Mouse (Mus musculus) embryonic facial prominence, embryonic 14.5 days (tissue): ENCODE measurements around the gene Smarcd2. TPM values are rescaled to one million over a fixed set of nuclear protein-coding genes. Genes with fewer than 3 reads are reported as not detected.
A peak's percentile ranks its signal among the peaks of the same experiment; 100 is the strongest.

Experiments used
- ATAC-seq: fragments of 200-750 bp; cut with Nextera tagmentation; 2 replicates; pipeline ENCODE4 v1.8.0; 2017; ENCODE audit warnings: low read depth, moderate number of reproducible peaks, moderate TSS enrichment
- DNase-seq: peaks from one replicate; pipeline ENCODE4 v3.0.0-alpha.2; 2015; ENCODE audit warnings: low spot score
- H3K27ac ChIP-seq: fragments of 300-500 bp; sonication (generic); replicated peaks from 2 replicates; pipeline ENCODE4 v1.5.1; 2014; ENCODE audit warnings: low read depth, mild to moderate bottlenecking, low read length, moderate library complexity
- H3K27me3 ChIP-seq: fragments of 300-500 bp; sonication (generic); replicated peaks from 2 replicates; pipeline ENCODE4 v1.6.1; 2014; ENCODE audit warnings: low read length; ENCODE audit not compliant: control insufficient read depth, insufficient read depth
- H3K36me3 ChIP-seq: fragments of 300-500 bp; sonication (generic); 2 replicates; pipeline ENCODE4 v1.6.1; 2014; ENCODE audit warnings: low read length, mixed read lengths; ENCODE audit not compliant: control insufficient read depth, insufficient read depth
- H3K4me1 ChIP-seq: fragments of 300-500 bp; sonication (generic); 2 replicates; pipeline ENCODE4 v1.6.1; 2014; ENCODE audit warnings: antibody characterized with exemption, low read length; ENCODE audit not compliant: control insufficient read depth, insufficient read depth
- H3K4me2 ChIP-seq: fragments of 300-500 bp; sonication (generic); 2 replicates; pipeline ENCODE4 v1.6.1; 2014; ENCODE audit warnings: low read depth, mild to moderate bottlenecking, low read length, moderate library complexity, mixed read lengths
- H3K4me3 ChIP-seq: fragments of 300-500 bp; sonication (generic); 2 replicates; pipeline ENCODE4 v1.5.1; 2014; ENCODE audit warnings: low read depth, mild to moderate bottlenecking, low read length
- H3K9ac ChIP-seq: fragments of 300-500 bp; sonication (generic); 2 replicates; pipeline ENCODE4 v1.6.1; 2014; ENCODE audit warnings: low read depth, mild to moderate bottlenecking, low read length, moderate library complexity, mixed read lengths
- H3K9me3 ChIP-seq: fragments of 300-500 bp; sonication (generic); 2 replicates; pipeline ENCODE4 v1.6.1; 2016; ENCODE audit warnings: low read length; ENCODE audit not compliant: control insufficient read depth
- WGBS: fragments of 180-500 bp; shearing (Covaris S2); extraction: QIAGEN DNeasy Blood & Tissue Kit; methylation state at CpG from one replicate; pipeline ENCODE4 v1.1.7; 2014; 5-methylcytosine and 5-hydroxymethylcytosine counted together
- polyA plus RNA-seq: library from polyadenylated mRNA; unstranded; fragments of >200 nt; fragmentation: Nextera tagmentation; extraction: Ambion mirVana; gene quantifications from 2 replicates; pipeline ENCODE4 v1.2.1, GENCODE M21; 2014

Gene Smarcd2
- 87.6 and 102 TPM in 2 replicates for polyA plus RNA-seq

GRCm38 (mm10) chr11:106272644-106273310 lies at the start of gene Smarcd2:
Smarcd2 (minus strand) TSS chr11:106272972.
- Histone ChIP-seq H3K9me3 (no peaks in the 10 kb centered on the region), H3K4me3 (peak within 1 kb of the TSS; percentile 98), H3K27ac (peak within 1 kb of the TSS; percentile 95), H3K9ac (peak within 1 kb of the TSS; percentile 99), H3K27me3 (no peaks in the 10 kb centered on the region), H3K4me2 (peak within 1 kb of the TSS; percentile 80), H3K36me3 (0 out of 2 replicates have a peak, but pooled peaks cover 6% of the 10 kb centered on the region), H3K4me1 (peaks cover 41% of the 10 kb centered on the region)
- DNase-seq (peak; percentile 100), ATAC-seq (peak; percentile 93)
- 0% methylated on average over 38 of the region's 72 CpGs for WGBS

GRCm38 (mm10) chr11:106318406-106319366 lies 45.9 kb upstream of the Smarcd2 start:
- no peak overlapping the region; the same call in 1 of the 2 replicates for H3K27ac ChIP-seq
- no peaks in the 10 kb centered on the region for H3K27me3 ChIP-seq
- H3K4me3 ChIP-seq, result no peak overlapping the region
- H3K36me3 ChIP-seq, result no peaks in the 10 kb centered on the region
- 61% methylated on average over 21 of the region's 21 CpGs for WGBS
- ATAC-seq (no peak), DNase-seq (no peak)
- H3K9me3 ChIP-seq, result no peaks in the 10 kb centered on the region
- H3K4me1 ChIP-seq, result peaks cover 23% of the 10 kb centered on the region
- H3K9ac ChIP-seq, result no peak overlapping the region
- no peak overlapping the region for H3K4me2 ChIP-seq

GRCm38 (mm10) chr11:106317801-106318200 lies 45.0 kb upstream of the Smarcd2 start:
- no peaks in the 10 kb centered on the region for H3K36me3 ChIP-seq
- DNase-seq, result no peak
- no peaks in the 10 kb centered on the region for H3K9me3 ChIP-seq
- no peak overlapping the region for H3K4me2 ChIP-seq
- H3K27me3 ChIP-seq, result no peaks in the 10 kb centered on the region
- no peak overlapping the region for H3K9ac ChIP-seq
- H3K27ac ChIP-seq, result no peak overlapping the region
- no peak for ATAC-seq
- H3K4me1 ChIP-seq, result peaks cover 26% of the 10 kb centered on the region
- 74% methylated on average over 7 of the region's 7 CpGs for WGBS
- no peak overlapping the region for H3K4me3 ChIP-seq

GRCm38 (mm10) chr11:106316416-106316815 lies 43.6 kb upstream of the Smarcd2 start:
- no peak for ATAC-seq
- 50% methylated on average over 1 of the region's 1 CpGs for WGBS
- no peak overlapping the region for H3K9ac ChIP-seq
- H3K27me3 ChIP-seq, result no peaks in the 10 kb centered on the region
- H3K4me2 ChIP-seq, result no peak overlapping the region
- no peaks in the 10 kb centered on the region for H3K9me3 ChIP-seq
- H3K36me3 ChIP-seq, result no peaks in the 10 kb centered on the region
- no peak overlapping the region for H3K4me3 ChIP-seq
- no peak for DNase-seq
- peaks cover 26% of the 10 kb centered on the region for H3K4me1 ChIP-seq
- H3K27ac ChIP-seq, result no peak overlapping the region

GRCm38 (mm10) chr11:106314333-106314812 lies 41.6 kb upstream of the Smarcd2 start, which contains the start of gene Cd79b:
Cd79b (minus strand) TSS chr11:106314762.
- H3K27me3 ChIP-seq, result no peaks in the 10 kb centered on the region
- H3K4me1 ChIP-seq, result peaks cover 26% of the 10 kb centered on the region
- H3K9me3 ChIP-seq, result no peaks in the 10 kb centered on the region
- no peak within 1 kb of the TSS for H3K9ac ChIP-seq
- H3K4me3 ChIP-seq, result no peak within 1 kb of the TSS
- ATAC-seq (no peak), DNase-seq (no peak)
- WGBS, result 47% methylated on average over 8 of the region's 9 CpGs
- no peak within 1 kb of the TSS for H3K4me2 ChIP-seq
- H3K27ac ChIP-seq, result no peak within 1 kb of the TSS
- H3K36me3 ChIP-seq, result no peaks in the 10 kb centered on the region

GRCm38 (mm10) chr11:106313533-106313932 lies 40.8 kb upstream of the Smarcd2 start:
- H3K9ac ChIP-seq, result no peak overlapping the region
- 49% methylated on average over 4 of the region's 5 CpGs for WGBS
- H3K27me3 ChIP-seq, result no peaks in the 10 kb centered on the region
- no peak overlapping the region for H3K4me3 ChIP-seq
- DNase-seq (no peak), ATAC-seq (no peak)
- H3K36me3 ChIP-seq, result no peaks in the 10 kb centered on the region
- peaks cover 22% of the 10 kb centered on the region for H3K4me1 ChIP-seq
- no peak overlapping the region for H3K4me2 ChIP-seq
- no peak overlapping the region for H3K27ac ChIP-seq
- H3K9me3 ChIP-seq, result no peaks in the 10 kb centered on the region

- Histone ChIP-seq H3K9ac (no peak overlapping the region), H3K4me1 (peaks cover 10% of the 10 kb centered on the region; the same call in 1 of the 2 replicates), H3K36me3 (no peaks in the 10 kb centered on the region), H3K4me2 (no peak overlapping the region), H3K27ac (no peak overlapping the region), H3K27me3 (no peaks in the 10 kb centered on the region), H3K9me3 (no peaks in the 10 kb centered on the region), H3K4me3 (no peak overlapping the region)
- ATAC-seq (no peak), DNase-seq (no peak)
- 68% methylated on average over 5 of the region's 5 CpGs for WGBS
These were observed 37.4 kb upstream of the Smarcd2 start for GRCm38 (mm10) chr11:106310123-106310522.

- 80% methylated on average over 11 of the region's 11 CpGs for WGBS
- no peak overlapping the region for H3K27ac ChIP-seq
These were observed 35.4 kb upstream of the Smarcd2 start for GRCm38 (mm10) chr11:106308162-106308561.

More at GRCm38 (mm10) chr11:106308162-106308561, 35.4 kb upstream of the Smarcd2 start:
- no peaks in the 10 kb centered on the region for H3K36me3 ChIP-seq
- H3K9ac ChIP-seq, result no peak overlapping the region
- no peak overlapping the region for H3K4me2 ChIP-seq
- DNase-seq (no peak), ATAC-seq (no peak)
- no peaks in the 10 kb centered on the region for H3K27me3 ChIP-seq
- no peak overlapping the region for H3K4me3 ChIP-seq
- H3K4me1 ChIP-seq, result no peaks in the 10 kb centered on the region
- H3K9me3 ChIP-seq, result no peaks in the 10 kb centered on the region
